Mouse (Mus musculus): Measurements from ENCODE around the gene Mif. TPM values are rescaled to one million over a fixed set of nuclear protein-coding genes. Genes with fewer than 3 reads are reported as not detected.

Gene Mif
- total and polyA plus RNA-seq, 3 experiments = 200 to 556 (median 220) TPM

GRCm38 (mm10) chr10:75837248-75837759, 22.7 kb downstream of the Mif start, which contains the start of gene Gstt2:
Gene Gstt2 (minus strand): TSS chr10:75837424.
- WGBS = under 1% methylated on average over 21 of the region's 21 CpGs
- intact Hi-C loops (cut with DNase I) = no loop called here

DNA sequence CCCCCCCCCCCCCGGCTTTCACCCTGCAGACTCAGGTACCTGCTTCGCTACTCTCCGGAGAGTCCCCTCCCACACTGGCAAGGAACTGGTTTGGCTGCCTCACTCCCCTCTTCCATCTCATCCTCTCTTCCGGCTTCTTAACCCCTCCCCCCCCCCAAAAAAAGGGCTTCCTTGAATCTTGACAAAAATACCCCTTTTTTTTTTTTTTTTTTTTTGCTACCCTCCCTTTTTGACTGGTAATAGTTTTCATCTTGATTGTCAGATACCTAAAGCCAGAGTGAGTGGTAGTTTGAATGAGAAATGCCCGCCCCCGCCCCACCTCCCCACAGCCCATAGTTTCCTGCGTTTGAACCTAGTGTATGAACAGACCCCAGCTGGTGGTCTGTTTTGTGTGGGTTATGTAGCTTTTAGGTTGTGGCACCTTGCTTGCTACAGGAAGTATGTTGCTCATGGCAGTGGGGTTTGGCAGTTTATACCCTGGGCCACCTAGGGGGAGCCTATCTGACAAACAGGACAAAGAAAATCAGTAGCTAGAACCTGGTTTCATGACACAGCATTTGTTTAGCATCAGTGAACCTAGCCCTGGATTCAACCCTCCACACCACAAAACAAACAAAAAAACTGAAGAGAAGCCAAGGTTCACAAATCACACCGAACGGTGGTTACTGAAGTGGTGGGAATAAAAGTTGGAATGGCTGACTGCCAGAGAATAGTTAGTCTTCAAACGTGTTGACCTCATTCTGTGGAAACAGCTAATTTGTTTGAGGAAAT, 24.1 kb downstream of the Mif start:
- H3K4me1 ChIP-seq (ENCODE audit: control insufficient read depth, insufficient read depth, low read length) = peaks cover 2% of the 10 kb centered on the region
- intact Hi-C loops (cut with DNase I) = loop anchor here (2.0 kb wide), 1 partner anchor 17 kb away; no protein-coding TSS in a partner anchor
- H3K27ac ChIP-seq = peak overlapping the region; percentile 81
- no peaks in the 10 kb centered on the region for H3K36me3 ChIP-seq (ENCODE audit: control insufficient read depth, insufficient read depth, low read length)
- no peaks in the 10 kb centered on the region for H3K27me3 ChIP-seq (ENCODE audit: control insufficient read depth, insufficient read depth, low read length)
- DNase-seq = no peak
- H3K9ac ChIP-seq (ENCODE audit: low read depth, low read length) = peak overlapping the region; percentile 27; the same call in 1 of the 2 replicates
- no peak for TF ChIP-seq EP300 (IDR thresholded peaks at IDR 0.05; ENCODE audit: insufficient read depth, low read depth, low read length)
- TF ChIP-seq CTCF (IDR thresholded peaks at IDR 0.05) = no peak
- TF ChIP-seq POLR2A (IDR thresholded peaks at IDR 0.05; ENCODE audit: insufficient read depth, low read depth, low read length) = no peak
- H3K4me3 ChIP-seq = no peak overlapping the region
- no peaks in the 10 kb centered on the region for H3K79me2 ChIP-seq (replicated peaks; ENCODE audit: control insufficient read depth, insufficient read depth, low read length)
- 21% methylated on average over 10 of the region's 10 CpGs for WGBS

More at GRCm38 (mm10) chr10:75837248-75837759, 22.7 kb downstream of the Mif start, which contains the start of gene Gstt2:
- Histone ChIP-seq H3K36me3 (ENCODE audit: control insufficient read depth, insufficient read depth, low read length) (no peaks in the 10 kb centered on the region), H3K27me3 (ENCODE audit: control insufficient read depth, insufficient read depth, low read length) (no peaks in the 10 kb centered on the region), H3K4me3 (peak within 1 kb of the TSS; percentile 72), H3K79me2 (replicated peaks; ENCODE audit: control insufficient read depth, insufficient read depth, low read length) (no peaks in the 10 kb centered on the region), H3K9ac (ENCODE audit: low read depth, low read length) (peak within 1 kb of the TSS; percentile 70), H3K4me1 (ENCODE audit: control insufficient read depth, insufficient read depth, low read length) (peaks cover 2% of the 10 kb centered on the region), H3K27ac (peak within 1 kb of the TSS; percentile 81)
- DNase-seq = peak; percentile 92 to 95
- peak; percentile 90 for TF ChIP-seq POLR2A (IDR thresholded peaks at IDR 0.05; ENCODE audit: insufficient read depth, low read depth, low read length)
- TF ChIP-seq EP300 (IDR thresholded peaks at IDR 0.05; ENCODE audit: insufficient read depth, low read depth, low read length) = peak; percentile 82
- TF ChIP-seq CTCF (IDR thresholded peaks at IDR 0.05) = peak; percentile 61

- Histone ChIP-seq H3K79me2 (replicated peaks; ENCODE audit: control insufficient read depth, insufficient read depth, low read length) (no peaks in the 10 kb centered on the region), H3K9ac (ENCODE audit: low read depth, low read length) (peak overlapping the region; percentile 32; the same call in 1 of the 2 replicates), H3K27ac (peak overlapping the region; percentile 81), H3K4me3 (peak overlapping the region; percentile 48), H3K27me3 (ENCODE audit: control insufficient read depth, insufficient read depth, low read length) (no peaks in the 10 kb centered on the region), H3K4me1 (ENCODE audit: control insufficient read depth, insufficient read depth, low read length) (peaks cover 2% of the 10 kb centered on the region), H3K36me3 (ENCODE audit: control insufficient read depth, insufficient read depth, low read length) (no peaks in the 10 kb centered on the region)
- WGBS = under 1% methylated on average over 10 of the region's 10 CpGs
- intact Hi-C loops (cut with DNase I) = loop anchor here (2.0 kb wide), 1 partner anchor 17 kb away; no protein-coding TSS in a partner anchor
- peak; percentile 74 to 79 for DNase-seq
- no peak for TF ChIP-seq CTCF (IDR thresholded peaks at IDR 0.05)
- TF ChIP-seq POLR2A (IDR thresholded peaks at IDR 0.05; ENCODE audit: insufficient read depth, low read depth, low read length) = peak; percentile 95
- TF ChIP-seq EP300 (IDR thresholded peaks at IDR 0.05; ENCODE audit: insufficient read depth, low read depth, low read length) = peak; percentile 88
Measured at GRCm38 (mm10) chr10:75835307-75835706, 24.7 kb downstream of the Mif start.

DNA sequence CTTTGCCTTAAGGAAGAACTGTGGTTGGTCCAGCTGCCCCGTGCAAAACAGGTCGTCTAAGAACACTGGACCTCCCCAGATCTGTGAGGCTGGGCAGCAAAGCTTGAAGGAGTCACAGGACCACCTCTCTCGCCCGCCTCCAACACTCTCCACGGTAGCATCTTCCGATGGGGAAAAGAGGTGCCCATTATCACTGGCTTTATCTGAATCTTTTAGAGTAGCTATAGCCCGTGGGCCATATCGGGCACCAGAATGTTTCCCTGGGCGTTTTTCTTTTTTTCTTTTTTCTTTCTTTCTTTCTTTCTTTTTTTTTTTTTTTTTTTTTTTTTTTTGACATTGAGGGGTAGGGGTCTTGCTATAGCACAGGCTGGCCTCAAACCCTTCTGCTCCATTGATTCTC, 25.3 kb downstream of the Mif start:
- 14% methylated on average over 9 of the region's 9 CpGs for WGBS
- intact Hi-C loops (cut with DNase I) = loop anchor here (2.0 to 5.0 kb wide), 2 partner anchors 18 to 52 kb away; partner anchors contain the start of genes Gm20441 and Gstt3
- peak overlapping the region; percentile 57 for H3K9ac ChIP-seq (ENCODE audit: low read depth, low read length)
- peaks cover 2% of the 10 kb centered on the region for H3K4me1 ChIP-seq (ENCODE audit: control insufficient read depth, insufficient read depth, low read length)
- H3K27me3 ChIP-seq (ENCODE audit: control insufficient read depth, insufficient read depth, low read length) = no peaks in the 10 kb centered on the region
- no peak for DNase-seq
- no peaks in the 10 kb centered on the region for H3K36me3 ChIP-seq (ENCODE audit: control insufficient read depth, insufficient read depth, low read length)
- H3K79me2 ChIP-seq (replicated peaks; ENCODE audit: control insufficient read depth, insufficient read depth, low read length) = no peaks in the 10 kb centered on the region
- H3K4me3 ChIP-seq = peak overlapping the region; percentile 48
- peak overlapping the region; percentile 81 for H3K27ac ChIP-seq
- no peak for TF ChIP-seq POLR2A (IDR thresholded peaks at IDR 0.05; ENCODE audit: insufficient read depth, low read depth, low read length)
- TF ChIP-seq EP300 (IDR thresholded peaks at IDR 0.05; ENCODE audit: insufficient read depth, low read depth, low read length) = no peak
- no peak for TF ChIP-seq CTCF (IDR thresholded peaks at IDR 0.05)

DNA sequence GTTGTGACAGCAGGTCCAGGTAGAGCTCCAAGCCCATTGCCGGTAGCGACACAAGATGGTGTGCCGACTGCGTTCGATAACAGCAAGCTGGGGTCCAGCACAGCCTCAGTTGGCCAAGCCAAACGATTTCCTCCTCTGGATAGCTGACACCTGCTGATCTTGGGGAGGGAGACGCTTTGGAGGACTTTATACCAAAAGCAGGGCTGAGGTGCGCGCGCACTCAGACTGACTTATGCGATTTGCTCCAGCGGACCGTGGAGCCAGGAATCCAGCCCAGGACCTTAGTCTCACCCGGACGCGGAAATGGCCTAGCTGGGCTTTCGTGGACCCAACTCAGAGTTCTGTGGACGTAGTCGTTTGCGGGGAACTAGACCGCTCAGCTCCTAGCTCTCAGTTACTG, 25.8 kb downstream of the Mif start:
- H3K9ac ChIP-seq (ENCODE audit: low read depth, low read length) = peak overlapping the region; percentile 57
- peak; percentile 85 to 87 for DNase-seq
- H3K4me1 ChIP-seq (ENCODE audit: control insufficient read depth, insufficient read depth, low read length) = peaks cover 2% of the 10 kb centered on the region
- no peaks in the 10 kb centered on the region for H3K27me3 ChIP-seq (ENCODE audit: control insufficient read depth, insufficient read depth, low read length)
- peak overlapping the region; percentile 48 for H3K4me3 ChIP-seq
- no peaks in the 10 kb centered on the region for H3K79me2 ChIP-seq (replicated peaks; ENCODE audit: control insufficient read depth, insufficient read depth, low read length)
- no peaks in the 10 kb centered on the region for H3K36me3 ChIP-seq (ENCODE audit: control insufficient read depth, insufficient read depth, low read length)
- H3K27ac ChIP-seq = peak overlapping the region; percentile 81
- TF ChIP-seq EP300 (IDR thresholded peaks at IDR 0.05; ENCODE audit: insufficient read depth, low read depth, low read length) = no peak; the same call in 1 of the 2 replicates
- TF ChIP-seq POLR2A (IDR thresholded peaks at IDR 0.05; ENCODE audit: insufficient read depth, low read depth, low read length) = peak; percentile 91
- intact Hi-C loops (cut with DNase I) = loop anchor here (2.0 to 5.0 kb wide), 2 partner anchors 19 to 52 kb away; partner anchors contain the start of genes Gm20441 and Gstt3
- WGBS = under 1% methylated on average over 21 of the region's 21 CpGs

Data from heart, adult 2 months (tissue).